Mouse (Mus musculus): ENCODE data around the gene Pygl.
"Not testable (repeated sequence)": the region's sequence is repeated elsewhere in the genome, so short reads cannot be mapped to it uniquely, and the experiment has no call there.

Pygl gene

DNA sequence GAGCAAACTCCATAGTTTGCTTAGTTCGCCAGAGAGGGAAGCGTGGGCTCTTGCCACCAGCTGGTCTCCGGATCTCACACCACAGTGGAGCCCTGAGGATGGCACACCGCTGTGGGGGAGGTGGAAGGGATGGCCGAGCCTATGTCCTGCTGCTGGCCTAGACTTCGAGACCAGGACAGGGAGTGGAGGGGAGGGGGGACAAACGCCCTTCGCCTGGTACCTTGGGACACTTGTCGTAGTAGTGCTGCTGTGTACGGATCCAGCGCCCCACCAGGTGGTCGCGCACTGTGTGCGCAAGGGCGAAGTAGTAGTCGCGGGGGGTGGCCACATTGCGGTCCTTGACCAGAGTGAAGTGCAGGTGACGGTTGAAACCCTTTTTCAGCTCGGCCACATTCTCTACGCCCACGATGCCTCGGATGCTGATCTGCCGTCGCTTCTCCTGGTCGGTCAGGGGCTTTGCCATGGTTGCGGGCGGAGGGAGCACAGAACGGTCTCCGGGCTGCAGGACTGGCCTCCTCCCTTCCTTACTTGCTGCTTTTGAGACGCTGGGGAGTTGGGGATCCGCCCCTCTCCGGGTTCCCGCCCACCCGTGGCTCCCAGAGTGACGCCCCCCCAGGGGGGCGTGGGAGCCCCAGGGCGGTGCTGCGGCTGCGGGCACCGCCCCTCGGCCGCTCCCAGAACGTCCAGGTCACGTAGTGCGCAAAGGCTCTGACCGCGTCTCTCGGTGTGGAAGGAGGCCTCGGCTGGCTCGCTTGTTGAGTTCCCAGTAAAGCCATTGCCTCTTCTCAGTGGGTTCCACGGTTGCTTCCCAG is 4.0 kb downstream of the Pygl start:
- peak; percentile 64 to 72 for DNase-seq (ENCODE audit: low spot score in 2 of 2)

DNA sequence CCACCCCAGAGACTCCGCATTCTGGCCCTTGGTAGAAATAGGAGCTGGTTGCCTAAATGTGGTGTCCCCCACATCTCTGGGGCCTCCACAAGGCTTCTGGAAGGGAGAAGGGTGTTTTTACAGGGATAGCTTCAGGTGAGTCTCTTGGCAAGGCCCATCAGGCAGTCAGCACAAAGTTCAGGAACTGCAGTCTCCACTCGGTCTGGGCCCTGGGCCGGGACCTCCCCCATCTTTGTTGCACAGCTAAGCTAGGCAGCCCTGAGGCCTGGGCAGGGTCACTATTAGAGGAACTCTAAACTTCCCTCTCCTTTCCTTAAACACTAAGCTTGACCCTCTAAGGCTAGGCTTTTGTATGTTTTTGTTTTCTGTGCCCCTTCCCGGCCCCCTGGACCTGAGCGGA is 4.6 kb downstream of the Pygl start:
- DNase-seq (ENCODE audit: low spot score in 2 of 2): no peak

DNA sequence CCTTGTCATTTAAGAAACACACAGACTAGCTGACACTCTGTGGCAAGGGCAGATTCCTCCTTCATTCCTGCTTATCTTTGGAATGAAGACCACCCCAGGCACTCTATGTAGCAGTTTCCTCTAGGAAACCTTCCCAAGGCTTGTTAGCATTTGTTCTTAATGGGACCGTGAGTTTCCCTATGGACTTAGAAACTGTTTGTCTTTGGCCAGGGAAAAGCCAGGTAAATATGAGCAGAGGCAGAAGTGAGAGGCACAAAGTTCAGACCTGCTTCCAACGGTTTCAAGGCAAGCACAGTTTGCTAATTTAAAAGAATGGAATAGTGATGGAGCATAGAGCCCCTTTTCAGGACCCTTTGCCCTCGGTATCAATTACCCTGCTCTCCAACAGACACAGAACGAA is 8.0 kb downstream of the Pygl start:
- DNase-seq (ENCODE audit: low spot score in 2 of 2): no peak

DNA sequence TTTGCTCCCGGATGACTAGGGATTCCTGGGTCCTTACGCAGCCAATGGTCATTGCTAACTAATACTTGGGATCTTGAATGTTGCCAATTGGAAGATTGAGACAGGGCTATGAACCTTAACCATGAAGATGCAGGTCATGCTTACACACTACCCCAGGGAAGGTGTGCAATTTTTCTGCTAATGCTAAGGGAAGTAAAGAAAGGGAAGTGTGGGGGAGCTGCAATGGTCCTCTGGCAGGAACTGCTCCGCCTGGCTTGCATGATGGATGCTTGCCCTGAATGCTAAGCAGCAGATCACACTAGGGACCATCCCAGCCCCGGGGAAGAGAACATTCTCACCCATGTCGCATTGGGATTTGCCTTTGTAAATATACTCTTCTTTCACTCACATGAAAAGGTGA is 9.9 kb downstream of the Pygl start:
- DNase-seq (ENCODE audit: low spot score in 2 of 2): no peak

DNA sequence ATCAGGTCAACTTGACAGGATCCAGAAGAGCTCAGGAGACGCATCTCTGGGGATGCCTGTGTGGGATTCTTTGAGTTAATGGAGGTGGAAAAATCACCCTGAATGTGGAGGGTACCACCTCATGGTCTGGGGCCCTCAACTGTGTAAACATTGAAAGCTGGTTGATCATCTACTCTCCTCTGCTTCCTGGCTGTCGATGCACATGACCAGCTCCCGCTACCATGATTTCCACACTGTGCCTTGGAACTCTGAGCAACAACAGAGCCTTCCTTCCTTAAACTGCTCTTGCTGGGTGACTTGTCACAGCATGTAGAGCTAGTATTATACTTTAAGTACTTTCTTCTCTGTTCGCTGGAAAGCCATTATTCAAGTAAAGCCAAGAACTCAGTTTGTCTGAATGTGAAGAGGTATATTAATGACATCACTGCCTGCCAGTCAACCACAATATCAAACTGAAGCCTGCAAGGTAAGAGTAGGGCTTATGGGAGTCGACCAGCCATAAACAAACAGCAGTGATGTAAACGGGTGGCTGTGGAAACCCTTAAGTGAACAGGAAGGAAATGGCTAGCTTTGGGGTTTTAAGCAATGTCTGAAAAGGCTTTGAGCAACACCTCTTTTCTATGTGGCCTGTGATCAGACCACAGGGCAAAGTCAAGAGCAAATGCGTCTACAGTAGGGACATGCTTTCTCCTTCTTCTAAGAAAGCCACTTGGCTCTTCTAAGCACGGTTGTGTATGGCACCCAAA is 12.3 kb downstream of the Pygl start:
- DNase-seq (ENCODE audit: low spot score in 2 of 2): peak; percentile 17 to 37

DNA sequence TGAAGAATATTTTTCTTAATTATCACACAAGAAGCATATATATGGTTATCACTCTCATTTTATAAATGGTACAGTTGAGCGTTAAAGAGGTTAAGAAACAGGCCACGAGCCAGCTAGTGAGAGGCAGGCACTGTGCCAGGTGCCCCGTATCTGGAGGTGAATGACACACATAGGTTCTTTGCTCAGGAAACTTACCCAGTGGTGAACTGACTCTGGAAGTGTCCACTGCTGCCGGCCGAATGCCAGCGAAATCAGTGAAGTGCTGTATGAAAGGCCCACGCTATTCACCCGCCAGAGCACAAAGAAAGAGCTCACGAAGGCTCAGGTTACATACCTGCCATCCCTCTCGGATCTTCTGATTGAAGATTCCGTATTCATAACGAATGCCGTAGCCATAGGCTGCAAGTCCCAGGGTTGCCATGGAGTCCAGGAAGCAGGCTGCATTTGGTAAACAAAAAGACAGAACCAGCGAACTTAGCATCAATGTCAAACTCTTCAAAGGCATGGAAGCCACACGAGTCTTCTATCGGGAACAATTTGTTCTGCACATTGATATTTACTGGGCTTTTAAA is 15.0 kb downstream of the Pygl start:
- DNase-seq (ENCODE audit: low spot score in 2 of 2): no peak

DNA sequence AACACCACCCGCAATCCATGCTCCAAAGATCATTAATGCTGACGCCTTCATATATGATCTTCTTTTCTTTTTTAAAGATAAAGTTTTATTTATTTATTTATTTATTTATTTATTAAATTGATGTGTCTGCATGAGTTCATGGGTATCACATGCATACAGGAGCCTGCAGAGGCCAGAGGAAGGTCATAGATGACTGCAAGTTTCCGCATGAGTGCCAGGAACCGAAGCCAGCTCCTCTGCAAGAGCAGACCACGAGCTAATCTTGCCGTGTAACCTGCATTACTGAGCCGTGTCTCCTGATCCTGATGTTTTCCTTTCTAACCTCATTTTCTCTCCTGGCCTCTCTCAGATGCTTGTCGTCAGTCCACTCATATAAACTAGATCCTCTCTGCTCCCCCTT is 17.0 kb downstream of the Pygl start:
- DNase-seq (ENCODE audit: low spot score in 2 of 2): no peak

DNA sequence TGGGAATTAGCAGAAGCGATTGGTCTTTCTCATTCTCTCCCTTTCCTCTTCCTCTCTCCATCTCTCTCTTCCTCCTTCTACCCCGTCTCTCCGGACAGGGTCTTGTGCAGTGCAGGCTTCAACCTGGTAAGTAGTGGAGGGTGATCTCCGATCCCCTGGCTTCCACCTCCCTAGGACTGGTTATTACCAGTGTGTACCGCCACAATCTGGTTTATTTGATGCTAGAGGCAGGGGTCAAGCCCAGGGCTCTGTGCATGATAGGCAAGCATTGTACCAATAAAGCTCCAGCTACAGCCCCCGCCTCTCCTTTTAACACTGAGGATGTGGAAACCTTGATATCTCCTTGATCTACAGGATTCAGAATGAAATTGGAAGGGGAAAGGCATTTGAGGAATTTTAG is 17.7 kb downstream of the Pygl start:
- no peak for DNase-seq (ENCODE audit: low spot score in 2 of 2)

DNA sequence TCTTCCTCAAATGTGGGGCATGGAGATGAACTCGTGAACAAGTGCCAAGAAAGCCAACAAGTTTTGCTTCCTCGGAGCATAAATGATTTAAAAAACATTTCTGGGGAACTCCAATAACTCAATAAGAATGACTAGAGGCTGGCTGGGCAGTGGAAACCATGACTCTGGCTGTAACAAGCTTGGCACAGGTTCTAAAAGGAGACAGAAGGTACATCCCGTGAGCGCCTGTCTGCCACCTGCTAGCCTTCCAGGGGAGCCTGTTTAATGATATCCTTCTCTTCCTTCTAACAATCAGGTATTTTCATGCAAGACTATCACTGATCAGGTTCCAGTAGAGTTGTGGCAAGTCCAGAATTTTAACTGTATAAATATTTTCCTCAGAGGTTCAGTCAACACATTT is 18.8 kb downstream of the Pygl start:
- DNase-seq (ENCODE audit: low spot score in 2 of 2): no peak

DNA sequence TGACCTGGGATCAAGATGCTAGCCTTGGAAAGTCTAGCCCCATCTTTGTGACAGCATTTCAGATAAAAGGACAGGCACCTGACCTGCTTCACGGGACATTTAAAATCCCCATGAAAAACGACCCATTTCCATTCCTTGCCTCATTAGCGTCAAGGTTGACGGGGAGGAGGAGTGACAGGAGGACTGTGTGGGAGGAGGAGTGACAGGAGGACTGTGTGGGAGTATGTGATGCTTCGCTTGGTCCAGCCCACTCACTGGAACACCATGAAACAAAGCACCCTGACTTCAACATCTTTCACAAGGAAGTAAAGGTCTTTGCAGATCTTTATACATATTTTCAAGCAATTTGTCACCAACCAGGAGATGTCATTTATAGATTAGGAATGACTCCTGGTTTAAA is 23.1 kb downstream of the Pygl start:
- no peak for DNase-seq (ENCODE audit: low spot score in 2 of 2)

DNA sequence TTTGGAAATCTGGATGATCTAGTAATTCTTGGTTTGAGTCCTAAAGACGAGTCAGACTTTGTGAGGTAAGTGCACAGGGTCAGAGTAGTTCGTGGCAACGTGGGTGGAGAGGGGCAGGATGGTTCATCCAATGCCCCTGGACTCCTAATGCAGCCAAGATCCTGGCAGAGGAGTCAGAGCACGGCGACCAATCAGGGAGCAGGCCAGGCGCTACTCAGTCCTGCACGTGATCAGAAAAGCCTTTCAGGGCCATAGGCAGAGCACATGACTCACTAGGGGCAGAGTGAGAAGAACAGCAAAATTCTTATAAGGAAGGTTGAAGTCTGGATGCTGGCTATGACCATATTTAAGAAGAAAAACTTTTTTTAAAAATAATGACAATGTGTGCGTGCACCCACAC is 26.9 kb downstream of the Pygl start:
- DNase-seq (ENCODE audit: low spot score in 2 of 2): no peak

DNA sequence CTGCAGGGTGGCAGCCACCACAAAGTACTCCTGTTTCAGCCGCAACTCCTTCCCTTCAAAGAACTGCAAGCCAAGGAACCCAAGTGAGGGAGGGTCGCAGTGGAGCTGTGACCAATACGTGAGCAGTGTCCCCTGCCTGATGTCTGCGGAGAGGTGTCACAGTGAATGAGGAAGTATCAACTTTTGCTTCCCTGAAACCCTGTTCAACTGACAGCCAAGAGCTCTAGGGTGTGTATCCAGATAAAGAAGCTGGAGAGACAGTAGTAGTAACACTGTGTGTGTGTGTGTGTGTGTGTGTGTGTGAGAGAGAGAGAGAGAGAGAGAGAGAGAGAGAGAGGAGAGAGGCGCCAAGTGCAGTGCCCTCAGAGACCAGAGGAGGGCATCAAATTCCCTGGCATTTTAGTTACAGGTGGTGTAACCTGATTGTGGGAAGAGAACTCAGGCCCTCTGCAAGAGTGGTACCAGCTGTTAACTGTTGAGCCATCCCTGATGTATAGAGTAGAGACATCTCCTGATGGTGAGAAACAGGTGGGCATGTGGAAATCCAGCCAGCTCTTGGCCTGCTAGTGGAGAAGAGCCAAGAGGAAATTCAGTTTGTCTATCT is 29.3 kb downstream of the Pygl start:
- DNase-seq (ENCODE audit: low spot score in 2 of 2): no peak

DNA sequence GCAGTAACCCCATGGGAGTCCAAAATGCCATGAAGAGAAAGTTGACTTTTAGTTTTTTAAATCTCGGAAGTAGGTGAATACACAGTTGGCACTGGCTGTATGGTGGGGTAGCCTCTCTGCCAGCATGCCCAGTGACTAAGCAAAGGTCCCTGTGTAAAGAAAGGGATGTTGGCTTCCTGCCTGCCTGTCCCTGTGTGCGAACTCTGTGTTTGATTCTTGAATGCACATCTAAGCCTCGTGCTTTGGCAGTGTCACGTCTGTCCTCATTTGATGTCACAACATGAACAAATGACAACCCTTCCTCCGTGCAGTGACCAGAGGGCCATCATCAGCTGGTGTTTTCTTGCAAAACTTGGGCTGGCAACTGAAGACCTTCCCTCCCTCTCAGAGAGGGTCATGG is 34.9 kb downstream of the Pygl start:
- DNase-seq (ENCODE audit: low spot score in 2 of 2): no peak

DNA sequence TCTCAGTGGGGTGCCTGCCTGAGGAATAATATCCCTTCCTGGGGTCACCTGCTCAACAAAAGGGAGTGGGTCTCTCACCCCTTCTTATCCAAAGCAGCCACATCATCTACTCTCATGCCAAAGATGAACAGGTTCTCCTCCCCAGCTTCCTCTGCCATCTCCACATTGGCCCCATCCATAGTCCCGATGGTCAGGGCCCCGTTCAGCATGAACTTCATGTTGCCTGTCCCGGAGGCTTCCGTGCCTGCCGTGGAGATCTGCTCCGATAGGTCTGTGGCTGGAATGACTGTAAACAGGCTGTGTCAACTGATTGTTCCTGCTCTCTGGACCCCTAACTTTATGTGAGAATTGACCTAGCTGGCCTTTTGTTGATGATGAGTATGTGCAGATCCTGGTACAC is 35.9 kb downstream of the Pygl start:
- no peak for DNase-seq (ENCODE audit: low spot score in 2 of 2)

DNA sequence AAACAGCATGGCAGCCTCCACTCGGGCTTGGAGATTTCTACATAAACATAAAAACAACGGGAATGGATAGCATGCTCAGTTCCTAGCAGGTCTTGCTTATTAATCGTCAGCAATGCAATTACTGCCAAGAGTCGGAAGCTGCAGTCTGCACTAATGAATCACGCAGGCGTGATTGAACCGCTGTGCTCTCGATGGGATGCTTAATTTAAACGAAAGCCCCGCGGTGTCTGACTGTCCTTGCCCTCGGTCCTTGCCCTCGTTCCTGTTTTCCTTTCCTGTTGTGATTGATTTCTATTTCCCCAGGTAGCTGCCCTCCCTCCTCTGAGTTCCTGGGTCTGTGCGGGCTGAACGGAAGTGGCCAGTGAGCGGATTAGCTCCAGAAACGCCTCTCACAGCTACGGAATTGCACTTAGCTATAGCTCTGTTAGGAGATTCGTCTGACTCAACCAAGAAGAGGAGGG is 39.0 kb downstream of the Pygl start:
- no peak for DNase-seq (ENCODE audit: low spot score in 2 of 2)

DNA sequence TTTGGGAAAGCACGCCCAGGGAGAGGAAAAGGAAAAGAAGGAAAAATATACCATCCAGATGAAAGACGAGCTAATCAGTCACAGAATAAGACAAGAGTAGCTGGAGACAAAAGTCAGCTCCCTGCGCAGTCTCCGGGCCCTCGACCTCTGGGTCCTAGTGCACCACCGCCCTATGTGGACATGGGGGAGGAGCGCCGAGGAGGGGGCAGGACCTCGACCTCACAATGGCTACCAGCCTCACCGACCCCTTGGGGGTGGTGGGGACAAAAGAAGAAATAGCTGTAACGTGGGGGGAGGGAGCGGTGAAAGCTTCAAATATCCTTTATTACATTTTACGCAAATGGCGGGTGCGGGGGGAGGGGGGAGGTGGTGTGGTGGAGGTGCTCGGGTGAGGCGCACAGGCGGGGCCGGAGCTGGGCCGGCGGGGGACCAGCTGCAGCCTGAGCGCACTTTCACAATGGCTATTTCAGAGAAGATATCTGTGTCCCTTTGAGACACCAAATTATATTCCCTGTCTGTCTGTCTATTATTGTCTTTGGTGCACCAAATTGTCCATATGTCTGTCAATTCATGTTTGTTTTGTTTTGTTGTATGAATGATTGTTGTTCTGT is 47.0 kb downstream of the Pygl start:
- no peak for DNase-seq (ENCODE audit: low spot score in 2 of 2)

DNA sequence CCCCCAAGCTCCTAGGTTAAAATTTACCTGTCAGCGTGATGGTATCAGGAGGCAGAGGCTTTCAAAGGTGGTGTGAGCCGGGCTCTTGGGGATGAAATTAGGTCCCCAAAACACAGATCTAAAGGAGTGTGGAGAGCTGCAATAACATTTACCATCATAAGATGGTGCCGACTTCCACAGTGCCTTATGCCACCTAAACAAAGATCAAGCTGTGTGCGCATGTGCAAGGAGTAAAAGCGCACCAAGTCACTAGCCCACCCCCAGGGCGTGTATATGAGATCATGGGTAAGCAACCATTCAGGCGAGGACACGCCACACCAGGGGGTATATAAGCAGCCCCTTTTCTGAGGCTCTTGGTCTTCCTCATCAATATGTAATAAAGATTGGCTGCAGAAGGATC is 47.8 kb downstream of the Pygl start:
- DNase-seq (ENCODE audit: low spot score in 2 of 2): not testable (repeated sequence)

DNA sequence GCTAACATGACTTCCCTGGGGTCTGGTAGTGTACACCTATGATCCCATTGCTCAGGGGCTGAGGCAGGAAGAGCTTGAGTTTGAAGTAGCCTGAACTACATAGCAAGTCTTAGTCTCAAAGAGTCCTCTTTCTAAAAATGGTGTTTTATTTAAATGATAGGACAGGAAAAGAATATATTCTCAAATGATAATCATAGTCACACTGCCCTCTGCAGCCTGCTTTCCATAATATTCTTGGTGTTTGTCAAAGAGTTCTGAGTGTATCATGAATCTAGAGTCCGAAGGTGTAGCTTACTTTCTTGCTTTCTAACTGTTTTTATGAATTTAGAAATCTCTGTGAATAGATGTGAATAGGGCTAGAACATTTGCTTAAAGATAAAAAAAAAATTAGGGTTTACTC is 61.3 kb downstream of the Pygl start:
- DNase-seq (ENCODE audit: low spot score in 2 of 2): no peak

DNA sequence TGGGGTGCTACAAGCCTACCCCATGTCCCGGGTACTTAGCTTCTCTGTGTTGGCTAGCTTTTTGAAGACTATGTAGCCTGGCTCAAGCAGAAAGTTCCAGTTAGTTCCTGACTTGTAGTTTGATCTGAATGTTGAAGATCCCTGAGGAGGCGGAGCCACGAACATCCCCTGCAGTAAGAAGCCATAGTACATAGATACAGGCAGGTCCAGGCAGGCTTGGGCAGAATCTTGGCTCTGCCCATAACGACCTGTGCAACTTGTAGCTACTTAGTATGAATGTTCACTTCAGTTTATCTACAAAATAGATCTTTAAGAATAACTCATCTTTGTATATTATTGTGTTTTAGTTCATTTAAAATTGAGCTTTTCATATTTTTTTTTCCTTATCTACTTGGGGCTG is 63.3 kb downstream of the Pygl start:
- no peak for DNase-seq (ENCODE audit: low spot score in 2 of 2)

DNA sequence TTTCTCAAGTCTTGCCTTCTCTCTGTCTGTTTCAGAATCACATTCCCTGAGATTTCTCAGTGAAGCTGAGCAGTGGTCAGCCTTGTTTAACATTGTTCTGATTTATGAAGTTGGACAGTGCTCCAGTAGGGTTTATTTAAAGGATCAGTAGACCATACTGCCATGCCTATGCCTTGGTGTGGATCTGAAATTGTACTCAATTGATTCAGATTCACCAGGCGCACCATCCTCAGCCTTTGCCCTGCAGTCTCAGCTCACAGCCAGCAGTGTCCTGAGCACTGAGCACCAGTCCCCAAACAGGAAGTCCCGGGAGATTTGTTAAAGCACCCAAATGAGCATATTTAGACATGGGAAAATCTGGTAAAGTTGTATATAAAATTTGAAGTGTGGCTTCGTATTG is 66.5 kb downstream of the Pygl start:
- no peak for DNase-seq (ENCODE audit: low spot score in 2 of 2)

DNA sequence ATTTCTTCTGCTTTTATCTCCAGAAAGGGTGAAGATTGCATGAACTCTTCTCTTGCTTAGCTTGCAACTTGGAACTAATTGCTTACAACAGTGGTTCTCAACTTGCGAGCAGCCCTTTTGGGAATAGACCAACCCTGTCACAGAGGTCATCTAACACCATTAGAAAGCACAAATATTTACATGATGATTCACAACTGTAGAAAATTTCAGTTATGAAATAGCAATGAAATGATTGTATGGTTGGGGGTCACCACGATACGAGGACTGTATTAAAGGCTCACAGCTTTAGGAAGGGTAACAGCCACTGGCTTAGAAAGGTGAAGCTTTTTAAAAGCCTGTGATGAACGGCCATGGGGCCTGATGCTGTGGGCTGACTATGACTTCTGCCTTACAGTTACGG is 70.2 kb downstream of the Pygl start:
- no peak for DNase-seq (ENCODE audit: low spot score in 2 of 2)
